Mouse (Mus musculus) ES-Bruce4 (cell line): ENCODE results near the gene 1700016C15Rik. TPM values are rescaled to one million over a fixed set of nuclear protein-coding genes. Genes with fewer than 3 reads are reported as not detected.

ENCODE experiments used
- H3K27ac ChIP-seq: 2 replicates; pipeline ENCODE4 v1.5.1; 2012; ENCODE audit warnings: low read length, inconsistent platforms; ENCODE audit not compliant: insufficient read depth
- H3K27me3 ChIP-seq: 2 replicates; pipeline ENCODE4 v1.6.1; 2012; ENCODE audit warnings: mild to moderate bottlenecking, low read length, inconsistent platforms; ENCODE audit not compliant: control insufficient read depth, poor library complexity, insufficient read depth, severe bottlenecking
- H3K36me3 ChIP-seq: 2 replicates; pipeline ENCODE4 v1.6.1; 2012; ENCODE audit warnings: inconsistent platforms, mild to moderate bottlenecking, low read length, moderate library complexity; ENCODE audit not compliant: control insufficient read depth, poor library complexity, insufficient read depth, severe bottlenecking
- H3K4me1 ChIP-seq: one replicate; pipeline ENCODE4 v1.8.1; 2011; ENCODE audit warnings: low read length; ENCODE audit not compliant: control insufficient read depth, insufficient read depth
- H3K4me3 ChIP-seq: 2 replicates; pipeline ENCODE4 v1.5.1; 2011; ENCODE audit warnings: low read depth, mild to moderate bottlenecking, low read length
- H3K9ac ChIP-seq: 2 replicates; pipeline ENCODE4 v1.6.1; 2012; ENCODE audit warnings: low read depth, mild to moderate bottlenecking, inconsistent platforms; ENCODE audit not compliant: poor library complexity, severe bottlenecking
- H3K9me3 ChIP-seq: replicated peaks from 2 replicates; pipeline ENCODE4 v1.6.1; 2012; ENCODE audit warnings: mild to moderate bottlenecking, low read length, inconsistent platforms; ENCODE audit not compliant: control insufficient read depth, poor library complexity, insufficient read depth, severe bottlenecking
- CTCF ChIP-seq: IDR thresholded peaks from one replicate; pipeline ENCODE4 v1.8.1; 2011; ENCODE audit warnings: low read depth, low read length
- EP300 ChIP-seq: IDR thresholded peaks from 2 replicates; pipeline ENCODE4 v1.6.1; 2011; ENCODE audit warnings: low read depth, low read length; ENCODE audit not compliant: insufficient read depth
- POLR2A ChIP-seq: IDR thresholded peaks from one replicate; pipeline ENCODE4 v1.8.1; 2011; ENCODE audit warnings: low read length; ENCODE audit not compliant: insufficient read depth
- polyA plus RNA-seq: library from polyadenylated mRNA; stranded (reverse); fragments of >200 nt; gene quantifications from 2 replicates; pipeline ENCODE4 v1.2.4, GENCODE M21; 2011; ENCODE audit warnings: low read depth; ENCODE audit not compliant: missing spikeins, insufficient read depth, insufficient read length

Gene 1700016C15Rik
- polyA plus RNA-seq, 1 experiment, result not detected

DNA sequence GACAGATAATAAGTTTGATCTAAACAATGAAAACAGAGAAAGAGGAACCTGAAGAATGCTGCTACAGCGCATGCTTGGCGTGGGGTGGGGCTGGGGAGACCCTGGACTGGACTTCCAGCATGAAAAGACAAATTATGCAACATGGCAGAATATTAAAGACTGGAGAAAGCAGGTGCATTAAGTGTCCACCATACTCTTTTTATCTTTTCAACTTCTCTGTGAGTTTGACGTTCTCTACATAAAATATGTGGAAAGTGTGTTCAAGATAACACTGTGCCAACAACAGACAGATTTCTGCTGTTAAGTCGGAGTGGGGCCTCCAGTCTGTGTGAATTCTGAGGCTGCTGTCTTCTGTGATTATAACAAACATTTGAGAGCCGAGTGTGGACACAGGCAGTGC lies 2.7 kb upstream of the 1700016C15Rik start:
- TF ChIP-seq EP300 (no peak), CTCF (no peak), POLR2A (no peak)
- Histone ChIP-seq H3K4me3 (no peak overlapping the region), H3K9me3 (no peaks in the 10 kb centered on the region), H3K27me3 (no peaks in the 10 kb centered on the region), H3K36me3 (no peaks in the 10 kb centered on the region), H3K9ac (no peak overlapping the region), H3K27ac (no peak overlapping the region), H3K4me1 (no peaks in the 10 kb centered on the region)

DNA sequence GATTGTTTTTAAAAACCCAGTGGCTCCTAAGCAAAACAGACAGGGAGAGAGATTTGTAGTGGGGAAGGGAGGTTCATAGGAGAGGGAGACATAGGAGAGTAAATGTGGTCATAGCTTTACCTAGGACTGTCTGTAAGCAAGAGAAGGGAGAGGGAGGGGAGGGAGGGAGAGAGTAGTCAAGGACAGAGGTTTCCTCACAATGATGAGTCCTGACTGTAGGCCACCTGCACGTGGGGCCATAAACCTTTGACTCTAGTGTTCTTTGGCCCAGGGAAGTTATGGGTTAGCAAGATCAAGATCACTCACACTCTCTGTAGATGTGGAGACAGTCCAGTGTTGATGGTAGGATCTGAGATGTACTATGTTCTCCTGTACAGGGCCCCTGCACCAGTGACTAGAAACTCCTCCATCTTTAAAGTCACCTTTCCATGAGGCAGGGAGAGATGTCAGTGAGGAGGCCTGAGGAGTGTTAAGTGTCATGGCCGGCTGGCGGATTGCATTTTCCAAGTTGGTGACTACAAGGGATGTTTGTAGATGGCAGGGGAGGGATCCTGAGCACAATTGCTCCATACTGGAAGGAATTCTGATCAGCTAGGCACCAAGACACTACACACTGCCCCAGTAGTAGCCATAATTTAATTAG lies 1.6 kb upstream of the 1700016C15Rik start:
- TF ChIP-seq EP300 (no peak), CTCF (no peak), POLR2A (no peak)
- Histone ChIP-seq H3K4me3 (no peak overlapping the region), H3K9me3 (no peaks in the 10 kb centered on the region), H3K36me3 (no peaks in the 10 kb centered on the region), H3K27ac (no peak overlapping the region), H3K4me1 (no peaks in the 10 kb centered on the region), H3K27me3 (no peaks in the 10 kb centered on the region), H3K9ac (no peak overlapping the region)

DNA sequence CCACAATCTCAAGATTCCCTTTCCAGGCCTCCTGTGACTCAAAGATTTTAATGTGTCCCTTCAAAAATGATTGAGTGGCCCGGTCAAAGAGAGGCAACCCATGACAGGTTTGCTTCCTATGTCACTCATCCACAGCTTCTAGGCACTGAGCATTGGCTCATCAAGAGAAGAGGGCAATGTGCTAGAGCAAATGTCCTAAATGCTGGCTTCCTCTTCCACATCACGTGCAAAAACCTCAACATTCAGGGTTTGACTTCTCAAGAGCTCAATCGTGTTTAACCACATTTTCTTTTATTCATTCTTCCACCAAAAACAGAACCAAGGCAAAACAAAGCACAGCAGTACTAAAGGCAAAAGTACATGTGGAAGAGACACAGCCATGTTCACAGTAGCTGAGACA lies 2.4 kb downstream of the 1700016C15Rik start:
- no peaks in the 10 kb centered on the region for H3K27me3 ChIP-seq
- H3K9ac ChIP-seq, result no peak overlapping the region
- H3K4me3 ChIP-seq, result no peak overlapping the region
- H3K9me3 ChIP-seq, result no peaks in the 10 kb centered on the region
- H3K36me3 ChIP-seq, result no peaks in the 10 kb centered on the region
- H3K27ac ChIP-seq, result no peak overlapping the region
- no peak for TF ChIP-seq EP300
- TF ChIP-seq CTCF, result no peak
- no peak for TF ChIP-seq POLR2A
- H3K4me1 ChIP-seq, result no peaks in the 10 kb centered on the region

DNA sequence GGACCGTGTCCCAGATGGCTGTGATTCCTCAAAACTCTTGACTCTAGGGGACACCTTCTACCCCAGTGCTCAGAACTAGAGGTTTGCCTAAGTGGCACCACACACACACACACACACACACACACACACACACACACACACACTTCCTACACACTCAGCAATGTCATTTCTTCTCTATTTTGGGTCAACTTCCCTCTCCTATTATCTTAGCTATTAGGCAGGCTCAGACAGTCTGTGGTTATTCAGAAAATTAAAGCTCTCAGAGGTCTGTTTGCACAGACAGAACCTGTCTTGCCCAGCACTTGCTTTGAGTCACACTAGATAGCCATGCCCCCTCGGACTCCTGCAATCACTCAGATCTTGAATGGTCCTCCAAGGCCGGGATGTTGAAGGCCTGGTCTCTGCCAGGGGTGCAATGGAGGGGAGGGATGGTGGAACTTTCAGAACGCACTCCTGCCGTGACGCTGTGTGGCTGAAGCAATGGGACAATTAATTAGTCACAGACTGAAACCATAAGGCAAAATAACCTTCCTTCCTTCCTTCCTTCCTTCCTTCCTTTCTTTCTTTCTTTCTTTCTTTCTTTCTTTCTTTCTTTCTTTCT lies 8.0 kb downstream of the 1700016C15Rik start:
- no peaks in the 10 kb centered on the region for H3K27me3 ChIP-seq
- H3K9me3 ChIP-seq, result no peaks in the 10 kb centered on the region
- TF ChIP-seq CTCF, result no peak
- H3K27ac ChIP-seq, result no peak overlapping the region
- H3K9ac ChIP-seq, result no peak overlapping the region
- H3K4me3 ChIP-seq, result no peak overlapping the region
- no peaks in the 10 kb centered on the region for H3K4me1 ChIP-seq
- H3K36me3 ChIP-seq, result no peaks in the 10 kb centered on the region

DNA sequence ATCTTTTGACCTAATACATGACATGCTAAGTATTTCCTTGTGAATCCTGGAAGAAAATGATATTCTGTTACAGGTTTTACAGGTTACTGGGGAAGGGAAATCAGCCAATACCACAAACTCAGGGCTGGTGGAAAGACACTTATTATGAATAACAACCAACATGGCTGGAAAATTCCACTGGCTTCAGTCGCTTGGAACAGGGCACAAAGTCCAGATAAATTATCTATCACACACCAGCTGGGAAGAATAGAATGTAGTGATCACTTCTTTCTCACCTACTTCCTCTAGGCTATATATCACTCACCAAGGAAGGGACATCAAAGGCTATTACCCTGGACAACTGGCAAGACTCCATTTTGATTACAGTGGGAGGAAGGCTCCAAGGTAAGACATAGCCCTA lies 11.1 kb downstream of the 1700016C15Rik start:
- Histone ChIP-seq H3K36me3 (no peaks in the 10 kb centered on the region), H3K9ac (no peak overlapping the region), H3K27ac (no peak overlapping the region), H3K27me3 (no peaks in the 10 kb centered on the region), H3K9me3 (no peaks in the 10 kb centered on the region), H3K4me3 (no peak overlapping the region), H3K4me1 (no peaks in the 10 kb centered on the region)
- TF ChIP-seq EP300 (no peak), CTCF (no peak), POLR2A (no peak)

DNA sequence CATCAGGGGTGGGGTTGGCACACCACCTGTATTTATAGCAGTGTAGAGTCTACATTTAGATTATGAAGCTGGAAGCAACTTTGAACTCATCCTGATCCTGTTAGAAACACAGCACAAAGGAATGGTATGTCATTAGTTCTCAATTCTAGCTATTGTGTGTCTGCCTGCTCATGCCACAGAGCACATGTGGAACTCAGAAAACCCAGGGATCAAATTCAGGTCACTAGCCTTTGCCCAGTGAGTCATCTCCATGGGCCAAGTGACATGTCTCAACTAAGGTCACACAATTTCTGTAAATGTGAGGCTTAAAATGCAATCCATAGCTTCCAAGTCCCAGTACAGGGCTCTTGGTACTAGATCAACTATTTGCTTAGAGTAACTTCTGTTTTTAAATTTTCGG lies 12.5 kb downstream of the 1700016C15Rik start:
- Histone ChIP-seq H3K36me3 (no peaks in the 10 kb centered on the region), H3K9me3 (no peaks in the 10 kb centered on the region), H3K9ac (no peak overlapping the region), H3K4me3 (no peak overlapping the region), H3K4me1 (no peaks in the 10 kb centered on the region), H3K27ac (no peak overlapping the region), H3K27me3 (no peaks in the 10 kb centered on the region)
- no peak for TF ChIP-seq EP300
- no peak for TF ChIP-seq CTCF
- no peak for TF ChIP-seq POLR2A
